ENCODE assay signal across 32 mouse cellular contexts in genomic region chr10:111275822-111276221, GRCm38 (mm10).
"Had no signal": no experiment of that assay in that cellular context is flagged by ENCODE, and none has a peak within 500 bp of the region (broad histone marks: within the 10 kb centered on the region; RNA-seq: fewer than 3 reads in every experiment).

No protein-coding gene starts in this region.

- H3K27ac ChIP-seq: heart, embryonic 10.5 days; heart, embryonic 13.5 days; heart, embryonic 15.5 days; hindbrain, embryonic 10.5 days; hindbrain, embryonic 12.5 days; hindbrain, embryonic 13.5 days; hindbrain, embryonic 14.5 days; hindbrain, embryonic 15.5 days; hindbrain, postnatal 0 days; intestine, embryonic 15.5 days; kidney, embryonic 15.5 days; kidney, postnatal 0 days; left cerebral cortex, adult 2 months had no signal

- DNase-seq: heart, postnatal 10 days; heart, postnatal 14 days; heart, postnatal 36 days; heart, postnatal 4 days; kidney, adult 11 months; kidney, adult 18-20 months; kidney, adult 2 months; kidney, adult 8-10 months; kidney, adult 9 months; kidney, postnatal 10 days; kidney, postnatal 14 days; kidney, postnatal 25 days; kidney, postnatal 36 days; kidney, postnatal 4 days; layer of hippocampus, adult 9-11 months; layer of hippocampus, postnatal 36 days had no signal

- H3K27me3 ChIP-seq: heart, embryonic 12.5 days; heart, embryonic 13.5 days; heart, embryonic 15.5 days; hindbrain, embryonic 12.5 days; hindbrain, embryonic 13.5 days; hindbrain, embryonic 15.5 days; intestine, embryonic 15.5 days; kidney, embryonic 15.5 days had no signal

- H3K9me3 ChIP-seq: heart, embryonic 10.5 days; heart, embryonic 12.5 days; heart, embryonic 15.5 days; hindbrain, embryonic 10.5 days; hindbrain, embryonic 12.5 days; hindbrain, embryonic 13.5 days; hindbrain, embryonic 15.5 days; intestine, embryonic 15.5 days; kidney, embryonic 15.5 days had no signal

- H3K4me1 ChIP-seq: hindbrain, embryonic 15.5 days; intestine, embryonic 15.5 days had no signal

- H3K4me2 ChIP-seq: heart, embryonic 11.5 days; heart, embryonic 12.5 days; heart, embryonic 13.5 days; heart, embryonic 15.5 days; hindbrain, embryonic 12.5 days; hindbrain, embryonic 13.5 days; hindbrain, embryonic 14.5 days; hindbrain, embryonic 15.5 days; intestine, embryonic 15.5 days; kidney, embryonic 15.5 days had no signal

- H3K4me3 ChIP-seq: heart, embryonic 10.5 days; heart, embryonic 12.5 days; heart, embryonic 13.5 days; heart, embryonic 15.5 days; hindbrain, embryonic 10.5 days; hindbrain, embryonic 12.5 days; hindbrain, embryonic 13.5 days; hindbrain, embryonic 15.5 days; intestine, embryonic 15.5 days; kidney, embryonic 15.5 days; layer of hippocampus, adult 2 months; left cerebral cortex, adult 2 months had no signal
